Mouse (Mus musculus) limb, embryonic 14.5 days (tissue): ENCODE measurements around the gene Tceal8. TPM values are rescaled to one million over a fixed set of nuclear protein-coding genes. Genes with fewer than 3 reads are reported as not detected.
A peak's percentile ranks its signal among the peaks of the same experiment; 100 is the strongest.

Experiments
- ATAC-seq: fragments of 200-750 bp; cut with Nextera tagmentation; 2 replicates; pipeline ENCODE4 v1.8.0; 2017; ENCODE audit warnings: low read depth, moderate number of reproducible peaks, moderate TSS enrichment; ENCODE audit not compliant: low FRiP score
- DNase-seq: peaks from one replicate; pipeline ENCODE4 v3.0.0-alpha.2; 2015; ENCODE audit warnings: low spot score
- H3K27ac ChIP-seq: fragments of 300-500 bp; sonication (generic); replicated peaks from 2 replicates; pipeline ENCODE4 v1.5.1; 2014; ENCODE audit warnings: low read depth, mild to moderate bottlenecking, low read length, moderate library complexity, mixed read lengths
- H3K27me3 ChIP-seq: fragments of 300-500 bp; sonication (generic); 2 replicates; pipeline ENCODE4 v1.6.1; 2014; ENCODE audit warnings: low read length, mixed read lengths; ENCODE audit not compliant: control insufficient read depth, insufficient read depth
- H3K36me3 ChIP-seq: fragments of 300-500 bp; sonication (generic); 2 replicates; pipeline ENCODE4 v1.6.1; 2014; ENCODE audit warnings: mild to moderate bottlenecking, low read length, moderate library complexity, mixed read lengths; ENCODE audit not compliant: control insufficient read depth, insufficient read depth
- H3K4me1 ChIP-seq: fragments of 300-500 bp; sonication (generic); 2 replicates; pipeline ENCODE4 v1.6.1; 2014; ENCODE audit warnings: antibody characterized with exemption, low read length, mixed read lengths; ENCODE audit not compliant: control insufficient read depth, insufficient read depth
- H3K4me2 ChIP-seq: fragments of 300-500 bp; sonication (generic); replicated peaks from 2 replicates; pipeline ENCODE4 v1.6.1; 2014; ENCODE audit warnings: low read depth, mild to moderate bottlenecking, low read length, moderate library complexity; ENCODE audit not compliant: severe bottlenecking
- H3K4me3 ChIP-seq: fragments of 300-500 bp; sonication (generic); replicated peaks from 2 replicates; pipeline ENCODE4 v1.5.1; 2014; ENCODE audit warnings: low read length
- H3K9ac ChIP-seq: fragments of 300-500 bp; sonication (generic); 2 replicates; pipeline ENCODE4 v1.6.1; 2014; ENCODE audit warnings: mild to moderate bottlenecking, low read depth, low read length, moderate library complexity; ENCODE audit not compliant: severe bottlenecking
- H3K9me3 ChIP-seq: fragments of 300-500 bp; sonication (generic); 2 replicates; pipeline ENCODE4 v1.6.1; 2016; ENCODE audit warnings: low read length; ENCODE audit not compliant: control insufficient read depth
- POLR2A ChIP-seq: fragments of 200-500 bp; IDR thresholded peaks from 2 replicates; pipeline ENCODE4 v1.8.0; 2012; ENCODE audit warnings: inconsistent platforms, mild to moderate bottlenecking, moderate library complexity, borderline replicate concordance; ENCODE audit not compliant: insufficient read depth, insufficient read length; ENCODE audit errors: extremely low read depth
- WGBS: fragments of 180-500 bp; shearing (Covaris S2); extraction: QIAGEN DNeasy Blood & Tissue Kit; methylation state at CpG from one replicate; pipeline ENCODE4 v1.1.7; 2014; 5-methylcytosine and 5-hydroxymethylcytosine counted together
- polyA plus RNA-seq, 2 experiments: library from polyadenylated mRNA; depleted of rRNA in 1 of 2; stranded (reverse) in 1 of 2; unstranded in 1 of 2; fragments of >200 nt; fragmentation: Nextera tagmentation in 1 of 2; extraction: Ambion mirVana in 1 of 2; gene quantifications; 2 replicates each; pipeline versions ENCODE4 v1.2.1 to v1.2.3; 2012 to 2014

The Tceal8 gene
- polyA plus RNA-seq, 2 experiments: 148 to 216 TPM

DNA sequence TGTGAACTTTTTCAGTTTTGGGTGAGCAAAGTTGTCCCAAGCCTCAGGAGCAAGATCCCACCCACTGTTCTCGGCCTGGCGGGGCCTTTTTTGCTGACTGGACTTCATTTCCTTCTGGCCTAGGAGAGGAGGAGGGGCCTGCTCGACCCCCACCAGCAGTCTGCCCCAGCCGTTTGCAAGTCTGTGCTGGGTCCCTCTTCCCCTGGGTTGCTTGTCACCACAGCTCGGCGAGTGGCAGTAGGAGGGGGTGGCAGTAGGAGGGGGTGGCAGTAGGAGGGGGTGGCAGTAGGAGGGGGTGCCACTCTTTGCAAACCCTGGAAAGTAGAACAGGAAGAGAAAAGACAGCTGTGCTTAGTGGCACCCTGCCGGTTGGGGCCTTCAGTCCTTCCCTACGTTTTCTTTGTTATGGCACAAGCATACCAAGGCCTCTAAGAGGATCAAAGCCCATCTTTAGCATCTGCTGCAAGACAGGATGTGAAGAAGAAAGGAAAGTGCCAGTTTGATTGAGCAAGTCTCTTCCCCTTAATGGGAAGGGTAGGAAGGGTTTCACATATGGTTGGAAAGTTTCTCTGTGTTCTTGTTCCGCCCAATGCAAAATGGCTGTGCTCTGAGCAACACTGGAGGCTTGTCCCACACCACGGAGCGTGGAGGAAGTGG lies 8.9 kb upstream of the Tceal8 start:
- Histone ChIP-seq H3K27me3 (no peaks in the 10 kb centered on the region), H3K9me3 (no peaks in the 10 kb centered on the region), H3K36me3 (no peaks in the 10 kb centered on the region), H3K9ac (no peak overlapping the region), H3K4me1 (no peaks in the 10 kb centered on the region), H3K4me3 (no peak overlapping the region), H3K27ac (no peak overlapping the region), H3K4me2 (no peak overlapping the region)
- 23% methylated on average over 11 of the region's 11 CpGs for WGBS
- no peak for TF ChIP-seq POLR2A
- DNase-seq: no peak
- no peak for ATAC-seq

DNA sequence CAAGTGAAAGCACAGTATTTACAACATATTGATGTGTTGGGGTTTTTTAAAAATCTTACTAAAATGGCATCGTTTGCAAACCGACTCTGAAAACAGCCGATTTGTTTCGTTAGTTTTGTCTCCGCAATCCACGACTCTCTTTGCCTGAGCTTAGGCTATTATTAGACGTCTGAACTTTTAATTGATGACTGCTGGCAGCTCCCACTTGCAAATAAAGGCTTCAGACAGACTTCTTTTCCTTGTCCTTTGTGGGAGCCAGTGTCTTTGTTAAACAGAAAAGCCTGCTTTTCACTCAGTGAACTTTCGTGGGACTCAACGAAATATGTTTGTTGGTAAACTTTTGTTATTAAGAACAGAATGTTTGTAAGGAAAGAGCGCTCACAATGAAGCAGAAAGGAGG lies 644 bp upstream of the Tceal8 start:
- Histone ChIP-seq H3K9ac (peak overlapping the region; percentile 43; the same call in 1 of the 2 replicates), H3K27me3 (no peaks in the 10 kb centered on the region), H3K36me3 (peaks cover 8% of the 10 kb centered on the region; the same call in 1 of the 2 replicates), H3K4me1 (no peaks in the 10 kb centered on the region), H3K9me3 (no peaks in the 10 kb centered on the region), H3K4me2 (peak overlapping the region; percentile 48), H3K27ac (peak overlapping the region; percentile 67; the same call in 1 of the 2 replicates), H3K4me3 (peak overlapping the region; percentile 55)
- DNase-seq (peak; percentile 9), ATAC-seq (no peak)
- TF ChIP-seq POLR2A: no peak
- WGBS: 32% methylated on average over 10 of the region's 10 CpGs

DNA sequence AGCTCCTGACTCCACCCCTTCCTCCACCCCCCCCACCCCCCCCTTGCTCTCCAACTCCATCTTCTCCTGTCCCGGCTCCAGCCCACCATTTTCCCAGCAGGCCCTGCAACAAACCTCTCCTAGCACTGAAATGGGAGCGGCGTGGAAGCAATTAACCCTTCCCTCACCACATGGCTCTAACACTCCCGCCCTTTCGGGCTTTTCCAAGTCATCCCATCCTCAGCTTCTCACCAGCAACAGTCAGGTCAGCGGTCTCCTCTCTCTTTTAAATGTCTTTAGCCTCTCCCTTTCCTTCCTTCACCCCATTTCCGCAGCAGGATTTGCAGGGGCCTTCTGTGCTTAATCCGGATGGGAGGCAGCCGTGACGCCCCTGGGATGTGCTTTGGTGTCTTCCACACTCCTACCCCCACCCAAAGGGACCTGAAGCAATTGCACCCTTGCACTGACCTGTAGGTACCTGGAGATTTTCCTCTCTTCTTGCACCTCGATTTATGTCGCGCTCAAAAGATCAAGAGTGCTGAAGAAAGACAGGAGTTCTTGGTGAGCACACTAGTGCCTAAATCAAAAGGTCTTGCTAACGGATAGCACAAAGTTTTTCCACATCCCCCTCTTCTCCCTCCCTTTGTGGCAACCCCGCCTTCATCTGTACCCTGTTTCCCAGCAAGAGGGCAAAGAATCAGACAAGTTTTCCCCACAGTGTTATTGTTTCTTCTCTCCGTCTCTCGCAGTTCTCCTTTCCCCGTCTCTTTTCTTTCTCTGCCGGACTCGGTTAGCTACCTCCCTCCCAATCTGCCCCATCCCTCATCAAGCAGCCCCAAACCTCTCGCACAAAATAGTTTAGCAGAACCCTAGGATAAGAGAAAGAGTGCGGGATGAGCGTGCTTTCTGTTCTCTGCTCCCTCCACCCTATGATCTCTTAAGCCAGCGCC lies 689 bp downstream of the Tceal8 start:
- Histone ChIP-seq H3K4me3 (peak overlapping the region; percentile 55), H3K4me1 (no peaks in the 10 kb centered on the region), H3K27me3 (no peaks in the 10 kb centered on the region), H3K27ac (peak overlapping the region; percentile 91), H3K4me2 (peak overlapping the region; percentile 48), H3K9ac (peak overlapping the region; percentile 75), H3K9me3 (no peaks in the 10 kb centered on the region), H3K36me3 (peaks cover 8% of the 10 kb centered on the region; the same call in 1 of the 2 replicates)
- ATAC-seq (peak; percentile 67), DNase-seq (peak; percentile 87)
- no peak for TF ChIP-seq POLR2A
- WGBS: 24% methylated on average over 24 of the region's 24 CpGs

DNA sequence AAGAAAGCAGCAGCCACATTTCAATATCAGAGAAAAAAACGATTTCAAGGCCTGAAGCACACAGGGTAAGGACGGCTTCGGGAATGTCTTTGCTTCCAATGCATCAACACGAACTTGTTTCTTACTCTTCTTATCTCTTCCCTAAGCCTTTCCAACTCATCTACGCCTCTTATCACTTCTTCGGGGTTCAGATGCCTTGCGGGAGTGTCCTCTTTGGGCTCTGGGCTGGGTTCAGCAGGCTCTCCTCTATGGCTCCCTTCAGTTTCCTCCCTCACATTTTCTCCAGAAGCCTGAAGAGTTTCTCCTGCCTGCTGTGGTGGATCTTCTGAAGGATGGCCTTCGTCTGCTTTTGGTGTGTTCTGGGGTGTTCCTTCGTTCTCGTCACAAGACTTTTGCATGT lies 1.5 kb downstream of the Tceal8 start:
- Histone ChIP-seq H3K36me3 (peaks cover 8% of the 10 kb centered on the region; the same call in 1 of the 2 replicates), H3K9me3 (no peaks in the 10 kb centered on the region), H3K4me1 (no peaks in the 10 kb centered on the region), H3K4me3 (peak overlapping the region; percentile 55), H3K27ac (no peak overlapping the region), H3K4me2 (peak overlapping the region; percentile 48), H3K9ac (0 out of 2 replicates have a peak overlapping the region, but pooled peaks have one; percentile 75), H3K27me3 (no peaks in the 10 kb centered on the region)
- TF ChIP-seq POLR2A: no peak
- WGBS: 63% methylated on average over 10 of the region's 10 CpGs
- ATAC-seq: no peak
- DNase-seq: no peak

DNA sequence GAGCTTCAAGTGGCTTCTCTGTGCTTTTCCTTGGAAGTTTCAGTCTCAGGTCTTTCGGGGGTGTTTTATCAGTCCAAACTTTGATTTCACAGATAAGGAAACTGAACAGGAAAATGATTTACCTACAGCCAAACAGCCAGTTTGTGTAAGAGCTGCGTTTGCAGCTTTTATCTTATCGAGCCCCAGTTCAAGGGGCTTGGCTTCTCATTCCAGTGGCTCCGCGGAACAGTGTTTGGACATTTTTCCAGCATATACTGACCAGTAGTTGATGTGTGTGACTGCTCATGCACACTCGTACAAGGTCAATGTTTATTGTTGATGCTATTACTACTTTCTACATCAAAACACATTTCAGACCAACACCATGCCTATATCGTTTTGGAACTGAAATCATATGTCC lies 27.9 kb downstream of the Tceal8 start:
- H3K4me2 ChIP-seq: no peak overlapping the region
- no peak overlapping the region for H3K27ac ChIP-seq
- no peak overlapping the region for H3K9ac ChIP-seq
- no peak for TF ChIP-seq POLR2A
- DNase-seq: no peak
- H3K4me1 ChIP-seq: no peaks in the 10 kb centered on the region
- H3K36me3 ChIP-seq: no peaks in the 10 kb centered on the region
- 71% methylated on average over 7 of the region's 7 CpGs for WGBS
- no peaks in the 10 kb centered on the region for H3K27me3 ChIP-seq
- H3K9me3 ChIP-seq: no peaks in the 10 kb centered on the region
- no peak overlapping the region for H3K4me3 ChIP-seq
- ATAC-seq: no peak
